ENCODE assay signal across 19 mouse cellular contexts in the genomic region with DNA sequence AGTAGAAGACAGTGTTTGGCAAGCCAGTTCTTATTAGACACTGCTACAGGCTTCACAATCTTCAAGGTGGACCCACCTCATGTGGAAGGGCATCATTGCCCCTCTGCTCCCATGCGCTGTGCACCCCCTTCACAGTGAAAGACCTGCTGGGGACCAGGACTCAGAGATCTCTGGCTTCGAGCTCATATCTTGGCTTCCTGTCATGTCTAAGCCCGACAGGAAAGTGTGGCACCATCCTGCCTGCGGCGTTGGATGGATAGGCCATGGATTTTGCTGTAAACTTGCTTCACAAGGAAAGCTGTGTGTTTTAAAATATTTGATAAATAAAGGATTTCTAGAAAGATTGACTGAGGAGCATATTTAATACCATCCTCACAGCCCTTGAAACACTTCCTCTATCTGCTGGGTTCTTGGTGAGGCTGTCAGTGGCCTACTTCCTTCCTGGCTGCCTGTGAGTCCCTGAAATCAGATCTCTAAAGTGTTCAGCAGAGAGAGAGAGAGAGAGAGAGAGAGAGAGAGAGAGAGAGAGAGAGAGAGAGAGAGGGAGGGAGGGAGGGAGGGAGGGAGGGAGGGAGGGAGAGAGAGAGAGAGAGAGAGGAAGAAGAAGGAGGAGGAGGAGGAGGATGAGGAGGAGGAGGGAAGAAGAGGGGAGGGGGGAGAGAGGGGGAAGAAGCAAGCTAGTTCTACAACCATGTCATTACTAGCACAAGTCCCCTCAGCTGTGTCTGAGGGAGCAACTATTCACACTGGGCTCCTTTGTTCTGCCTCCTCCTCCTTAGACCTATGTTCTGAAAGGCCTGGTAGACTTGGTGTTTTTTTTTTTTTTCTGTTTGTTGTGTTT. TPM values are rescaled to one million over a fixed set of nuclear protein-coding genes. Genes with fewer than 3 reads are reported as not detected.
DNase-seq lines count a peak whose midpoint lies in the region; ATAC-seq and TF ChIP-seq lines count a peak whose summit lies in the region.
"Had no signal": no experiment of that assay in that cellular context is flagged by ENCODE, and none has a peak within 500 bp of the region (broad histone marks: within the 10 kb centered on the region; RNA-seq: fewer than 3 reads in every experiment).

No protein-coding gene starts in this region.

- no peak for TF ChIP-seq POLR2A in bone marrow macrophage, adult 2 months (IDR thresholded peaks at IDR 0.05; ENCODE audit: borderline replicate concordance, low read depth, low read length)

- DNase-seq in spleen, postnatal 36 days (ENCODE audit: low spot score in 2 of 2) = peak; percentile 62 to 64
- no peak for DNase-seq in spleen, postnatal 4 days (ENCODE audit: low spot score in 2 of 2)
- DNase-seq in thymus, postnatal 36 days = peak; percentile 41 to 43
- DNase-seq in urinary bladder, postnatal 36 days (ENCODE audit: low spot score in 2 of 2) = no peak
- no peak for DNase-seq in testis, postnatal 14 days (ENCODE audit: low spot score)
- DNase-seq: cerebellum, adult 11 months; gastrocnemius, postnatal 10 days; kidney, adult 8-10 months; kidney, postnatal 36 days; lung, postnatal 10 days had no signal

- H3K27ac ChIP-seq in bone marrow macrophage, adult 2 months (ENCODE audit: insufficient read depth, low read depth, low read length) = peak overlapping the region; percentile 80
- H3K27ac ChIP-seq: embryonic facial prominence, embryonic 15.5 days; forebrain, embryonic 13.5 days; liver, embryonic 14.5 days; midbrain, embryonic 13.5 days had no signal

- H3K4me3 ChIP-seq in bone marrow macrophage, adult 2 months (ENCODE audit: insufficient read depth, low read length) = no peak overlapping the region
- H3K4me3 ChIP-seq: embryonic facial prominence, embryonic 15.5 days; forebrain, embryonic 13.5 days; midbrain, embryonic 13.5 days had no signal

- TF ChIP-seq CTCF in bone marrow macrophage, adult 2 months (IDR thresholded peaks at IDR 0.05; ENCODE audit: low read depth, low read length) = no peak

- peak; percentile 93 for ATAC-seq in megakaryocyte progenitor cell, adult 5-6 weeks (replicated peaks; ENCODE audit: poor library complexity)
- ATAC-seq in megakaryocyte-erythroid progenitor cell, adult 5-6 weeks (replicated peaks; ENCODE audit: low FRiP score, low TSS enrichment, poor library complexity, severe bottlenecking) = no peak
- ATAC-seq: forebrain, embryonic 13.5 days; hindbrain, embryonic 16.5 days; midbrain, embryonic 13.5 days had no signal

- peaks cover 37% of the 10 kb centered on the region for H3K4me1 ChIP-seq in bone marrow macrophage, adult 2 months (ENCODE audit: control insufficient read depth, insufficient read depth, low read length)
- H3K4me1 ChIP-seq: embryonic facial prominence, embryonic 15.5 days; forebrain, embryonic 13.5 days; midbrain, embryonic 13.5 days had no signal

RNA-seq across cellular contexts. Expression of gene Irf4, which starts 17.8 kb away (rescaled TPM):
- 7.5 and 9.3 TPM in 2 replicates for polyA plus RNA-seq in bone marrow macrophage, adult 2 months (2012; ENCODE audit: insufficient read depth, insufficient read length, missing spikeins)
- 0.05 and 0.47 TPM in 2 replicates for total RNA-seq in megakaryocyte progenitor cell, adult 5-6 weeks (2015)
- total RNA-seq in megakaryocyte progenitor cell, adult 5-6 weeks (2017) = 0.07 and 0.29 TPM in 2 replicates
- total RNA-seq in megakaryocyte-erythroid progenitor cell, adult 5-6 weeks (2014; fragmentation: Nextera tagmentation) = 0.96 and 1.0 TPM in 2 replicates
- total RNA-seq in megakaryocyte-erythroid progenitor cell, adult 5-6 weeks (2017) = 1.4 TPM in 1 of 2 replicates, not detected in the other
- polyA plus RNA-seq: neural tube, embryonic 11.5 days had no signal

Comparison
In these comparisons a context has a peak if more than half of its experiments do, and no peak if none do; other contexts are left out.
1. DNase-seq: peak in spleen, postnatal 36 days (2 of 2) and thymus, postnatal 36 days (2 of 2); none in spleen, postnatal 4 days (0 of 2), urinary bladder, postnatal 36 days (0 of 2) and testis, postnatal 14 days (single experiment).